Comparison of ENCODE assay signal across 8 mouse cellular contexts in the genomic region with DNA sequence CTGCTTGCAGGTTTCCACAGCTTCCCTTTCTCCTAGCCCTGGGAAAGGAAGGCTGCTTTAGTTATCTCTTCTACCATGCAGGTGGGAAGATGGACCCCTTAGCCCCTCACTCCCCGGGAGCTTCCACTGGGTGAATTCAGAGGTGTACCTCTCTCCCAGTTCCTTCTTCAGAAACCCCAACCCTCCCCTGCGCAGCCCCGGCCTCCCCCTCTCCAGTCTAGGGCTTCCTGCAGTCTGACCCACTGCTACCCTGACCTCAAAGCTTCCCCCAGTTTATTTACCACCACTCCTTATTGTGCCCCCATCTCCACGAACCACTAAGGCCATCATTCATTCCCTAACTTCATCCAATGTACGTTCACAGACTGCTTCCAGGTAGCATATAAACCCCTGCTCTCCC. TPM values are rescaled to one million over a fixed set of nuclear protein-coding genes. Genes with fewer than 3 reads are reported as not detected.
DNase-seq lines count a peak whose midpoint lies in the region; ATAC-seq and TF ChIP-seq lines count a peak whose summit lies in the region.

No protein-coding gene starts in this region.

- DNase-seq in heart, postnatal 10 days, result no peak
- no peak for DNase-seq in c-Kit-positive CD71-positive TER-119-positive erythroid progenitor cells, embryonic 14.5 days (ENCODE audit: low spot score)
- no peak for DNase-seq in thymus, postnatal 36 days

- ATAC-seq in heart, embryonic 13.5 days (ENCODE audit: extremely low read depth, insufficient number of reproducible peaks, low FRiP score, low TSS enrichment), result no peak
- peak; percentile 27; the same call in 1 of the 2 replicates for ATAC-seq in forebrain, embryonic 15.5 days (replicated peaks)
- no peak for ATAC-seq in liver, embryonic 16.5 days (ENCODE audit: low read depth)
- ATAC-seq in erythroid progenitor cell, adult 5-6 weeks (replicated peaks; ENCODE audit: low FRiP score, poor library complexity, severe bottlenecking), result no peak

- TF ChIP-seq CTCF in E14TG2a.4 (conservative IDR thresholded peaks at IDR 0.05; ENCODE audit: low read length), result no peak

- peak overlapping the region; percentile 93 for H3K4me2 ChIP-seq in heart, embryonic 13.5 days
- H3K4me2 ChIP-seq in forebrain, embryonic 15.5 days (replicated peaks), result peak overlapping the region; percentile 98
- peak overlapping the region; percentile 74 for H3K4me2 ChIP-seq in liver, embryonic 16.5 days (ENCODE audit: low read depth, low read length)

- intact Hi-C loops in heart, postnatal 10 days (cut with DNase I), result no loop called here

- WGBS in heart, embryonic 13.5 days, result 7% methylated on average over 5 of the region's 5 CpGs
- WGBS in forebrain, embryonic 15.5 days, result 16% methylated on average over 5 of the region's 5 CpGs
- WGBS in liver, embryonic 16.5 days (ENCODE audit: insufficient replicate concordance), result 3% methylated on average over 5 of the region's 5 CpGs

- H3K36me3 ChIP-seq in heart, embryonic 13.5 days, result 0 out of 2 replicates have a peak, but pooled peaks cover under 1% of the 10 kb centered on the region
- 0 out of 2 replicates have a peak, but pooled peaks cover 16% of the 10 kb centered on the region for H3K36me3 ChIP-seq in E14TG2a.4 (ENCODE audit: insufficient read depth, low read length)
- no peaks in the 10 kb centered on the region for H3K36me3 ChIP-seq in forebrain, embryonic 15.5 days
- no peaks in the 10 kb centered on the region for H3K36me3 ChIP-seq in liver, embryonic 16.5 days (ENCODE audit: control insufficient read depth, insufficient read depth)

- H3K9me3 ChIP-seq in heart, embryonic 13.5 days, result no peaks in the 10 kb centered on the region
- H3K9me3 ChIP-seq in E14TG2a.4 (ENCODE audit: low read length), result no peaks in the 10 kb centered on the region
- no peaks in the 10 kb centered on the region for H3K9me3 ChIP-seq in forebrain, embryonic 15.5 days
- H3K9me3 ChIP-seq in liver, embryonic 16.5 days (replicated peaks; ENCODE audit: control insufficient read depth, low read length), result no peaks in the 10 kb centered on the region

- peaks cover 58% of the 10 kb centered on the region for H3K4me1 ChIP-seq in heart, embryonic 13.5 days
- H3K4me1 ChIP-seq in E14TG2a.4 (replicated peaks; ENCODE audit: low read depth, low read length), result peaks cover 82% of the 10 kb centered on the region
- peaks cover 38% of the 10 kb centered on the region for H3K4me1 ChIP-seq in forebrain, embryonic 15.5 days
- H3K4me1 ChIP-seq in liver, embryonic 16.5 days (ENCODE audit: control insufficient read depth, low read depth, low read length), result no peaks in the 10 kb centered on the region; the same call in none of the 2 replicates

- peak overlapping the region; percentile 92 for H3K9ac ChIP-seq in heart, embryonic 13.5 days
- H3K9ac ChIP-seq in forebrain, embryonic 15.5 days (replicated peaks), result peak overlapping the region; percentile 66
- H3K9ac ChIP-seq in liver, embryonic 16.5 days (ENCODE audit: low read depth, low read length), result no peak overlapping the region

- peaks cover 35% of the 10 kb centered on the region for H3K27me3 ChIP-seq in heart, embryonic 13.5 days (replicated peaks)
- peaks cover 39% of the 10 kb centered on the region for H3K27me3 ChIP-seq in E14TG2a.4 (ENCODE audit: insufficient read depth, low read length)
- H3K27me3 ChIP-seq in forebrain, embryonic 15.5 days, result peaks cover 3% of the 10 kb centered on the region; the same call in 1 of the 2 replicates
- H3K27me3 ChIP-seq in liver, embryonic 16.5 days (ENCODE audit: control insufficient read depth, insufficient read depth, low read depth, low read length), result peaks cover 39% of the 10 kb centered on the region

- no peak overlapping the region for H3K27ac ChIP-seq in heart, embryonic 13.5 days (replicated peaks)
- H3K27ac ChIP-seq in forebrain, embryonic 15.5 days (replicated peaks), result no peak overlapping the region
- no peak overlapping the region for H3K27ac ChIP-seq in liver, embryonic 16.5 days (ENCODE audit: low read length)

- peak overlapping the region; percentile 88 for H3K4me3 ChIP-seq in heart, embryonic 13.5 days
- peak overlapping the region; percentile 92 for H3K4me3 ChIP-seq in E14TG2a.4 (replicated peaks; ENCODE audit: low read length)
- peak overlapping the region; percentile 63 for H3K4me3 ChIP-seq in forebrain, embryonic 15.5 days
- H3K4me3 ChIP-seq in liver, embryonic 16.5 days (ENCODE audit: low read depth, low read length), result peak overlapping the region; percentile 57

RNA-seq across cellular contexts. Expression of a gene that starts 0.4 kb away (rescaled TPM):
- polyA plus RNA-seq in heart, embryonic 13.5 days (2015; fragmentation: Nextera tagmentation; extraction: Ambion mirVana), result 3.8 and 4.4 TPM in 2 replicates
- 10 to 100 TPM; 14.9 to 18.0 TPM for total RNA-seq in heart, postnatal 10 days (2021)
- 1.3 and 1.7 TPM in 2 replicates for polyA plus RNA-seq in forebrain, embryonic 15.5 days (2015; fragmentation: Nextera tagmentation; extraction: Ambion mirVana)
- polyA plus RNA-seq in liver, embryonic 16.5 days (2015; fragmentation: Nextera tagmentation; extraction: Ambion mirVana), result 0.36 and 0.54 TPM in 2 replicates
- not detected in 2 replicates for total RNA-seq in erythroid progenitor cell, adult 5-6 weeks (2015; ENCODE audit: low replicate concordance)
- total RNA-seq in erythroid progenitor cell, adult 5-6 weeks (2017; ENCODE audit: low replicate concordance), result not detected in 2 replicates

RNA-seq across cellular contexts. Expression of a gene that starts 30.5 kb away (rescaled TPM):
- 10.4 and 10.8 TPM in 2 replicates for polyA plus RNA-seq in heart, embryonic 13.5 days (2015; fragmentation: Nextera tagmentation; extraction: Ambion mirVana)
- 10 to 100 TPM; 16.8 to 20.4 TPM for total RNA-seq in heart, postnatal 10 days (2021)
- 3.7 and 4.3 TPM in 2 replicates for polyA plus RNA-seq in forebrain, embryonic 15.5 days (2015; fragmentation: Nextera tagmentation; extraction: Ambion mirVana)
- polyA plus RNA-seq in liver, embryonic 16.5 days (2015; fragmentation: Nextera tagmentation; extraction: Ambion mirVana), result 0.67 and 0.69 TPM in 2 replicates
- total RNA-seq in erythroid progenitor cell, adult 5-6 weeks (2015; ENCODE audit: low replicate concordance), result 2.9 and 5.0 TPM in 2 replicates
- 1.0 and 9.4 TPM in 2 replicates for total RNA-seq in erythroid progenitor cell, adult 5-6 weeks (2017; ENCODE audit: low replicate concordance)

RNA-seq across cellular contexts. Expression of a gene that starts 49.7 kb away (rescaled TPM):
- polyA plus RNA-seq in heart, embryonic 13.5 days (2015; fragmentation: Nextera tagmentation; extraction: Ambion mirVana), result 5.4 and 6.0 TPM in 2 replicates
- total RNA-seq in heart, postnatal 10 days (2021), result 10 to 100 TPM; 18.7 to 20.9 TPM
- 22.6 and 22.8 TPM in 2 replicates for polyA plus RNA-seq in forebrain, embryonic 15.5 days (2015; fragmentation: Nextera tagmentation; extraction: Ambion mirVana)
- polyA plus RNA-seq in liver, embryonic 16.5 days (2015; fragmentation: Nextera tagmentation; extraction: Ambion mirVana), result 2.0 and 2.1 TPM in 2 replicates
- 0.84 and 1.8 TPM in 2 replicates for total RNA-seq in erythroid progenitor cell, adult 5-6 weeks (2015; ENCODE audit: low replicate concordance)
- total RNA-seq in erythroid progenitor cell, adult 5-6 weeks (2017; ENCODE audit: low replicate concordance), result 1.2 and 1.4 TPM in 2 replicates
